Mouse (Mus musculus) embryonic facial prominence, embryonic 12.5 days (tissue): ENCODE measurements around the gene Dpp3. TPM values are rescaled to one million over a fixed set of nuclear protein-coding genes. Genes with fewer than 3 reads are reported as not detected.

ENCODE experiments used
- polyA plus RNA-seq: library from polyadenylated mRNA; unstranded; fragments of >200 nt; fragmentation: Nextera tagmentation; extraction: Ambion mirVana; gene quantifications from 2 replicates; pipeline ENCODE4 v1.2.1, GENCODE M21; 2016

Gene Dpp3
- polyA plus RNA-seq, 1 experiment from 2014 or later: 144 TPM

Other genes with a start within 250 kb of the Dpp3 start
- gene Gm960, start 229.6 kb downstream of the Dpp3 start, polyA plus RNA-seq: 4.7 and 7.7 TPM in 2 replicates
- 5.2 and 6.1 TPM in 2 replicates for gene Sptbn2, start 217.1 kb downstream of the Dpp3 start, polyA plus RNA-seq
- 112 and 118 TPM in 2 replicates for gene Rbm4b, start 171.8 kb downstream of the Dpp3 start, polyA plus RNA-seq
- gene Rbm4, start 134.4 kb downstream of the Dpp3 start, polyA plus RNA-seq: 86.8 and 89.3 TPM in 2 replicates
- 34.2 and 45.1 TPM in 2 replicates for gene Gm21992, start 116.7 kb downstream of the Dpp3 start, polyA plus RNA-seq
- 104 and 110 TPM in 2 replicates for gene Rbm14, start 116.7 kb downstream of the Dpp3 start, polyA plus RNA-seq
- gene Ccs, start 89.0 kb downstream of the Dpp3 start, polyA plus RNA-seq: 53.8 and 57.3 TPM in 2 replicates
- gene Ccdc87, start 88.9 kb downstream of the Dpp3 start, polyA plus RNA-seq: 0.18 and 0.24 TPM in 2 replicates
- 37.6 and 45.1 TPM in 2 replicates for gene Ctsf, start 73.2 kb downstream of the Dpp3 start, polyA plus RNA-seq
- gene Actn3, start 50.4 kb downstream of the Dpp3 start, polyA plus RNA-seq: 6.0 and 6.8 TPM in 2 replicates
- 12.0 and 12.1 TPM in 2 replicates for gene Zdhhc24, start 49.6 kb downstream of the Dpp3 start, polyA plus RNA-seq
- 5.6 and 5.7 TPM in 2 replicates for gene Bbs1, start 21.7 kb downstream of the Dpp3 start, polyA plus RNA-seq
- 3.2 and 3.7 TPM in 2 replicates for gene Peli3, start 14.8 kb upstream of the Dpp3 start, polyA plus RNA-seq
- gene Mrpl11, start 33.9 kb upstream of the Dpp3 start, polyA plus RNA-seq: 141 and 142 TPM in 2 replicates
- 0.08 TPM in 1 of 2 replicates, not detected in the other for gene Npas4, start 62.0 kb upstream of the Dpp3 start, polyA plus RNA-seq
- gene Slc29a2, start 95.6 kb upstream of the Dpp3 start, polyA plus RNA-seq: 4.7 and 5.1 TPM in 2 replicates
- gene B4gat1, start 110.5 kb upstream of the Dpp3 start, polyA plus RNA-seq: 46.4 and 48.1 TPM in 2 replicates
- 3.5 and 4.7 TPM in 2 replicates for gene AC124502.3, start 110.6 kb upstream of the Dpp3 start, polyA plus RNA-seq
- gene Brms1, start 113.1 kb upstream of the Dpp3 start, polyA plus RNA-seq: 38.4 and 45.4 TPM in 2 replicates
- 1.8 and 2.4 TPM in 2 replicates for gene Rin1, start 122.2 kb upstream of the Dpp3 start, polyA plus RNA-seq
- 54.4 and 64.3 TPM in 2 replicates for gene Cd248, start 139.8 kb upstream of the Dpp3 start, polyA plus RNA-seq
- 2.9 and 3.7 TPM in 2 replicates for gene Tmem151a, start 157.2 kb upstream of the Dpp3 start, polyA plus RNA-seq
- 67.3 and 73.4 TPM in 2 replicates for gene Yif1a, start 160.3 kb upstream of the Dpp3 start, polyA plus RNA-seq
- gene Cnih2, start 170.2 kb upstream of the Dpp3 start, polyA plus RNA-seq: 69.7 and 74.9 TPM in 2 replicates
- 247 and 248 TPM in 2 replicates for gene Rab1b, start 178.8 kb upstream of the Dpp3 start, polyA plus RNA-seq
- 30.6 and 35.3 TPM in 2 replicates for gene Klc2, start 190.3 kb upstream of the Dpp3 start, polyA plus RNA-seq